9 mouse cellular contexts compared by ENCODE assay signal in the genomic region with DNA sequence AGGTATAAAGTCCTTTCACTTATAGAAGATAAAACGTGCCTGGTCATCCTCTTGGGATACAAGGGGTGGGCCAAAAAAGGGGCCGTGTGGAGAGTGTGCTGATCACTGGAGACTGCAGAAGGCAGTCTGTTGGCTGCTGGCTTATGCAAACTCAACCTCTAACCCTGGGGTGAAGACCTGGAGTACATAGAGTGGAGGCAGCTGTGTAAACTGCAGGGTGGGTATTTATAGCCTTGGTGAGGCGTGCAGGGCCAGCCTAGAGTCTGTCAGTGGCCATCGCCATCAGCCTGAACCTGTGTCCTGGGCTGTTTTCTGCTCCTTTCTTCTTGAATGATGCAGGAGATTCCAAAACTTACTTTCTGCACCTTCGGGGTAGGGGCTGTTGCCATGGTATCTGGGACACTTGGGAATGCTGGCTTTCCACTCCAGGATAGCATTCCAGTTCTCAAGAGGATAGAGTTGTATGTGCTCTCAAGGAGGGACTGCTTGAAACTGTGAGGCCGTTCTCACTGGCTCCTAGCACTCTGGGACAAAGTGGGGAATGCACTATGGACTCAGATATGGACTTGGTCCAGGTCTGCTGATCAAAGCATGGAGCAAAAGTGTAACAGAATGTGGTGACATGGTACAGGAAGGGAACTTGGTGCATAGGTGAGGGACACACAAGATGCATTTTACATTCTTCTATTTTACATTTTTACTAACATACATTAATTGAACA.
A peak's percentile ranks its signal among the peaks of the same experiment; 100 is the strongest.
DNase-seq lines count a peak whose midpoint lies in the region; ATAC-seq and TF ChIP-seq lines count a peak whose summit lies in the region.
"Had no signal": no experiment of that assay in that cellular context is flagged by ENCODE, and none has a peak within 500 bp of the region (broad histone marks: within the 10 kb centered on the region; RNA-seq: fewer than 3 reads in every experiment).

No protein-coding gene starts in this region.

- no peak for TF ChIP-seq POLR2A in cerebellum, adult 2 months (IDR thresholded peaks at IDR 0.05; ENCODE audit: borderline replicate concordance, insufficient read depth, low read length)

- ATAC-seq in lung, postnatal 0 days: peak; percentile 93
- no peak for ATAC-seq in megakaryocyte-erythroid progenitor cell, adult 5-6 weeks (replicated peaks; ENCODE audit: low FRiP score, low TSS enrichment, poor library complexity, severe bottlenecking)

- 0 out of 2 replicates have a peak, but pooled peaks have one; percentile 33 for TF ChIP-seq EP300 in lung, postnatal 0 days (IDR thresholded peaks at IDR 0.05)

- no peaks in the 10 kb centered on the region for H3K36me3 ChIP-seq in lung, postnatal 0 days (ENCODE audit: insufficient read depth, low read length)
- H3K36me3 ChIP-seq: forebrain, embryonic 12.5 days had no signal

- no peak overlapping the region for H3K4me2 ChIP-seq in lung, postnatal 0 days (replicated peaks; ENCODE audit: low read depth, low read length)
- H3K4me2 ChIP-seq: forebrain, embryonic 12.5 days had no signal

- no peak overlapping the region for H3K4me3 ChIP-seq in lung, postnatal 0 days (ENCODE audit: low read depth, low read length)
- H3K4me3 ChIP-seq in cerebellum, adult 2 months (replicated peaks; ENCODE audit: insufficient read depth, low read depth, low read length): no peak overlapping the region
- H3K4me3 ChIP-seq: forebrain, embryonic 12.5 days had no signal

- H3K27ac ChIP-seq in lung, postnatal 0 days (ENCODE audit: low read length): peak overlapping the region; percentile 79; the same call in 1 of the 2 replicates
- no peak overlapping the region for H3K27ac ChIP-seq in cerebellum, adult 2 months (ENCODE audit: insufficient read depth, low read length)
- H3K27ac ChIP-seq: forebrain, embryonic 12.5 days had no signal

- WGBS in lung, postnatal 0 days: 24% methylated on average over 6 of the region's 6 CpGs
- WGBS in cerebellum, adult 2 months: 60% methylated on average over 6 of the region's 6 CpGs

- peak; percentile 18 for DNase-seq in adrenal gland, adult 2 months
- no peak for DNase-seq in adrenal gland, postnatal 25 days
- DNase-seq in heart, adult 9 months (ENCODE audit: low spot score in 2 of 2): peak; percentile 23 to 48
- peak; percentile 50 for DNase-seq in kidney, adult 9 months
- peak; percentile 79 for DNase-seq in lung, postnatal 0 days (ENCODE audit: low spot score)
- DNase-seq in cerebellum, adult 2 months: no peak
- DNase-seq in retina, embryonic 14.5 days (ENCODE audit: low spot score): no peak

- no peak for TF ChIP-seq CTCF in lung, postnatal 0 days (IDR thresholded peaks at IDR 0.05)
- no peak for TF ChIP-seq CTCF in cerebellum, adult 2 months (IDR thresholded peaks at IDR 0.05; ENCODE audit: borderline replicate concordance, insufficient read depth, low read depth, low read length)

- H3K27me3 ChIP-seq in lung, postnatal 0 days (replicated peaks; ENCODE audit: insufficient read depth, low read length): no peaks in the 10 kb centered on the region
- no peaks in the 10 kb centered on the region; the same call in 1 of the 2 replicates for H3K27me3 ChIP-seq in cerebellum, adult 2 months (ENCODE audit: control insufficient read depth, insufficient read depth, low read length)
- H3K27me3 ChIP-seq: forebrain, embryonic 12.5 days had no signal

- no peaks in the 10 kb centered on the region for H3K9me3 ChIP-seq in lung, postnatal 0 days (ENCODE audit: low read length)
- H3K9me3 ChIP-seq: forebrain, embryonic 12.5 days had no signal

- peaks cover 12% of the 10 kb centered on the region; the same call in 1 of the 2 replicates for H3K4me1 ChIP-seq in lung, postnatal 0 days (ENCODE audit: insufficient read depth, low read depth, low read length)
- H3K4me1 ChIP-seq in cerebellum, adult 2 months (ENCODE audit: control insufficient read depth, insufficient read depth, low read length): no peaks in the 10 kb centered on the region; the same call in 1 of the 2 replicates
- H3K4me1 ChIP-seq: forebrain, embryonic 12.5 days had no signal

- no peak overlapping the region for H3K9ac ChIP-seq in lung, postnatal 0 days (replicated peaks; ENCODE audit: low read depth)
- H3K9ac ChIP-seq: forebrain, embryonic 12.5 days had no signal

Comparison
In these comparisons a context has a peak if more than half of its experiments do, and no peak if none do; other contexts are left out.
1. DNase-seq: peak in adrenal gland, adult 2 months (single experiment), heart, adult 9 months (2 of 2), kidney, adult 9 months (single experiment) and lung, postnatal 0 days (single experiment); none in adrenal gland, postnatal 25 days (single experiment), cerebellum, adult 2 months (0 of 2) and retina, embryonic 14.5 days (single experiment).